Mouse (Mus musculus): ENCODE measurements around the gene Acss1.

GRCm38 (mm10) chr2:150691481-150692170 is 23.3 kb upstream of the Acss1 start:
- TF ChIP-seq GATA1 (IDR thresholded peaks at IDR 0.05; ENCODE audit: borderline replicate concordance, low read length) (no peak), FLI1 (IDR thresholded peaks at IDR 0.05; ENCODE audit: low read length) (no peak)

All from megakaryocyte, embryonic 14.5 days (primary cell).